Mouse (Mus musculus) kidney, adult 2 months (tissue): ENCODE measurements around the gene Slain1.

Source experiments
- CTCF ChIP-seq: fragments of 200-500 bp; conservative IDR thresholded peaks from 2 replicates; pipeline ENCODE4 v1.5.1; 2011; ENCODE audit warnings: low read depth, mild to moderate bottlenecking, control low read depth, low read length, moderate library complexity, mixed read lengths; ENCODE audit not compliant: insufficient read depth, insufficient read length
- POLR2A ChIP-seq: fragments of 200-500 bp; IDR thresholded peaks from one replicate; pipeline ENCODE4 v1.6.1; 2011; ENCODE audit warnings: low read depth, low read length, control low read depth

- TF ChIP-seq CTCF, result no peak
- no peak for TF ChIP-seq POLR2A
Observed at GRCm38 (mm10) chr14:103723841-103724240, 73.8 kb downstream of the Slain1 start.
